Mouse (Mus musculus): ENCODE data around the gene Sfxn5. TPM values are rescaled to one million over a fixed set of nuclear protein-coding genes. Genes with fewer than 3 reads are reported as not detected.

Sfxn5 gene
- polyA plus RNA-seq, 1 experiment, result 3.7 TPM

DNA sequence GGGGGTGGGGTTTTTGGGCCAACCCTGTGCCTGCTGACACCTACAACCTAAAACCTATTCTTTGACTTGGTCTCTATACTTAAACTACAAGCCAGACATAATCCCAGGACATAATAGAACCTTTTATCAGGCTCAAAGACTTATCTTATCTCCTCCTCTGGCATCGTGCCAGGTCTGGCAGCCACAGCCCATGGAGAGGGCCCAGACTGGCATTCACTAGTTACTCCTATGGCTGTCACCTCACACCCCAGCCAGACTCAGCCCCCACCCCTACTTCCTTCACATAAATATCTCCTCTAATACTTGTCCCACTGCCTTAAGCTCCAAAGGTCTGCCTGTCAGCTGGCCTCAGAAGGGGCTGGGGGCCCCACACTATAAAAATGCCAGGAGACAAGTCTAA is 33.2 kb upstream of the Sfxn5 start:
- Histone ChIP-seq H3K4me1 (replicated peaks; ENCODE audit: control insufficient read depth, insufficient read depth, low read length) (peaks cover 3% of the 10 kb centered on the region; the same call in 1 of the 2 replicates), H3K27ac (ENCODE audit: control insufficient read depth, insufficient read depth, low read length) (no peak overlapping the region), H3K27me3 (ENCODE audit: control insufficient read depth, insufficient read depth, low read length) (no peaks in the 10 kb centered on the region), H3K36me3 (ENCODE audit: control insufficient read depth, insufficient read depth, low read length) (no peaks in the 10 kb centered on the region), H3K4me3 (ENCODE audit: control insufficient read depth, insufficient read depth, low read length) (no peak overlapping the region)
- DNase-seq, result no peak
- TF ChIP-seq POLR2A (IDR thresholded peaks at IDR 0.05; ENCODE audit: control insufficient read depth, extremely low read depth, insufficient read depth, low read length, poor library complexity), result no peak
- 65% methylated on average over 1 of the region's 1 CpGs for WGBS

DNA sequence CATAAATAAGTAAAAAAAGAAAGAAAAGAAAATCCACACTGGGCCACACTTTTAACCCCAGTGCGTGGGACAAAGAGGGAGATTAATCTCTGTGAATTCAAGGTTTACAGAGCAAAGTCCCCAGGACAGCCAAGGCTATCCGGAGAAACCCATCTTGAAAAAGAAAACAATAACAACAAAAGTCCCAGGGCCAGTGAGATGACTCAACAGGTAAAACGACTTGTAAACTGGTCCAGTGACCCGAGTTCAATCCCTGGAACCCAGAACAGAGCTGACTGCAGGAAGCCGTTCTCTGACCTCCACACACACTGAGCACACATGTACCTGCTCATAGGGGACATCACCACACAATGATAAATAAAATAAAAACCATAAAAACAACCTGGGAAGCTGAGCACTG is 31.2 kb upstream of the Sfxn5 start:
- Histone ChIP-seq H3K27ac (ENCODE audit: control insufficient read depth, insufficient read depth, low read length) (no peak overlapping the region), H3K4me1 (replicated peaks; ENCODE audit: control insufficient read depth, insufficient read depth, low read length) (peaks cover 3% of the 10 kb centered on the region; the same call in 1 of the 2 replicates), H3K4me3 (ENCODE audit: control insufficient read depth, insufficient read depth, low read length) (no peak overlapping the region), H3K36me3 (ENCODE audit: control insufficient read depth, insufficient read depth, low read length) (no peaks in the 10 kb centered on the region), H3K27me3 (ENCODE audit: control insufficient read depth, insufficient read depth, low read length) (no peaks in the 10 kb centered on the region)
- WGBS, result 90% methylated on average over 5 of the region's 5 CpGs
- no peak for TF ChIP-seq POLR2A (IDR thresholded peaks at IDR 0.05; ENCODE audit: control insufficient read depth, extremely low read depth, insufficient read depth, low read length, poor library complexity)
- no peak for TF ChIP-seq CTCF (IDR thresholded peaks at IDR 0.05; ENCODE audit: borderline replicate concordance, control insufficient read depth, extremely low read depth, insufficient read depth, low read length, poor library complexity)
- no peak for DNase-seq

GRCm38 (mm10) chr6:85363906-85364260 is 30.7 kb upstream of the Sfxn5 start:
- WGBS, result 89% methylated on average over 4 of the region's 4 CpGs
- H3K27ac ChIP-seq (ENCODE audit: control insufficient read depth, insufficient read depth, low read length), result no peak overlapping the region
- H3K4me3 ChIP-seq (ENCODE audit: control insufficient read depth, insufficient read depth, low read length), result no peak overlapping the region
- TF ChIP-seq CTCF (IDR thresholded peaks at IDR 0.05; ENCODE audit: borderline replicate concordance, control insufficient read depth, extremely low read depth, insufficient read depth, low read length, poor library complexity) (no peak), POLR2A (IDR thresholded peaks at IDR 0.05; ENCODE audit: control insufficient read depth, extremely low read depth, insufficient read depth, low read length, poor library complexity) (no peak)
- 0 out of 2 replicates have a peak, but pooled peaks cover 2% of the 10 kb centered on the region for H3K4me1 ChIP-seq (replicated peaks; ENCODE audit: control insufficient read depth, insufficient read depth, low read length)
- no peaks in the 10 kb centered on the region for H3K36me3 ChIP-seq (ENCODE audit: control insufficient read depth, insufficient read depth, low read length)
- H3K27me3 ChIP-seq (ENCODE audit: control insufficient read depth, insufficient read depth, low read length), result no peaks in the 10 kb centered on the region
- DNase-seq, result no peak

- Histone ChIP-seq H3K4me3 (ENCODE audit: control insufficient read depth, insufficient read depth, low read length) (no peak overlapping the region), H3K27me3 (ENCODE audit: control insufficient read depth, insufficient read depth, low read length) (no peaks in the 10 kb centered on the region), H3K27ac (ENCODE audit: control insufficient read depth, insufficient read depth, low read length) (no peak overlapping the region), H3K36me3 (ENCODE audit: control insufficient read depth, insufficient read depth, low read length) (no peaks in the 10 kb centered on the region), H3K4me1 (replicated peaks; ENCODE audit: control insufficient read depth, insufficient read depth, low read length) (no peaks in the 10 kb centered on the region)
- 96% methylated on average over 5 of the region's 5 CpGs for WGBS
- DNase-seq, result no peak
- TF ChIP-seq POLR2A (IDR thresholded peaks at IDR 0.05; ENCODE audit: control insufficient read depth, extremely low read depth, insufficient read depth, low read length, poor library complexity) (no peak), CTCF (IDR thresholded peaks at IDR 0.05; ENCODE audit: borderline replicate concordance, control insufficient read depth, extremely low read depth, insufficient read depth, low read length, poor library complexity) (no peak)
Measured at GRCm38 (mm10) chr6:85363231-85363905, 30.1 kb upstream of the Sfxn5 start.

- H3K4me1 ChIP-seq (replicated peaks; ENCODE audit: control insufficient read depth, insufficient read depth, low read length), result no peaks in the 10 kb centered on the region
- no peaks in the 10 kb centered on the region for H3K36me3 ChIP-seq (ENCODE audit: control insufficient read depth, insufficient read depth, low read length)
- DNase-seq, result no peak
- TF ChIP-seq POLR2A (IDR thresholded peaks at IDR 0.05; ENCODE audit: control insufficient read depth, extremely low read depth, insufficient read depth, low read length, poor library complexity) (no peak), CTCF (IDR thresholded peaks at IDR 0.05; ENCODE audit: borderline replicate concordance, control insufficient read depth, extremely low read depth, insufficient read depth, low read length, poor library complexity) (no peak)
- H3K4me3 ChIP-seq (ENCODE audit: control insufficient read depth, insufficient read depth, low read length), result no peak overlapping the region
- WGBS, result 92% methylated on average over 5 of the region's 5 CpGs
- no peaks in the 10 kb centered on the region for H3K27me3 ChIP-seq (ENCODE audit: control insufficient read depth, insufficient read depth, low read length)
- H3K27ac ChIP-seq (ENCODE audit: control insufficient read depth, insufficient read depth, low read length), result no peak overlapping the region
Measured at GRCm38 (mm10) chr6:85362610-85363009, 29.4 kb upstream of the Sfxn5 start.

DNA sequence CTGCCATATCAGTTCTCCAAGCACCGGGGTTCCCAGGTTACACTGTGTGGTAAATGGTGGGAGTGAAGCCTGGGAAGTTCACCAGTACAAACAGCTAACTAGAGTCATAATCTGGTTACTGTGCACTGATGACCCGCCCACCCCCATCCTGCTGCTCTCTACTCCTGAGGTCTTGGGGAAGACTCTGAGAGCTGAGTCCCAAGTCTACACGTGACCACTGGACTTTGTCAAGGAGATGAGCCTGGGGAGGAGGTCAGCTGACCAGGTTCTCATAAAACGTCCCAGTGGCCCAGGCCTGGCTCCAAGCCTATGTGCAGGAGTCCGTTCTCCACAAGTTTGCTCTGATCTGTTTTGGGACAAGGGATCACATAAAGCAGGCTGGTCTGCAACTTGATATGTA is 27.1 kb upstream of the Sfxn5 start:
- H3K36me3 ChIP-seq (ENCODE audit: control insufficient read depth, insufficient read depth, low read length), result no peaks in the 10 kb centered on the region
- H3K27ac ChIP-seq (ENCODE audit: control insufficient read depth, insufficient read depth, low read length), result no peak overlapping the region
- no peaks in the 10 kb centered on the region for H3K4me1 ChIP-seq (replicated peaks; ENCODE audit: control insufficient read depth, insufficient read depth, low read length)
- TF ChIP-seq CTCF (IDR thresholded peaks at IDR 0.05; ENCODE audit: borderline replicate concordance, control insufficient read depth, extremely low read depth, insufficient read depth, low read length, poor library complexity) (no peak), POLR2A (IDR thresholded peaks at IDR 0.05; ENCODE audit: control insufficient read depth, extremely low read depth, insufficient read depth, low read length, poor library complexity) (no peak)
- H3K4me3 ChIP-seq (ENCODE audit: control insufficient read depth, insufficient read depth, low read length), result no peak overlapping the region
- H3K27me3 ChIP-seq (ENCODE audit: control insufficient read depth, insufficient read depth, low read length), result no peaks in the 10 kb centered on the region
- no peak for DNase-seq
- WGBS, result 91% methylated on average over 5 of the region's 5 CpGs

- no peaks in the 10 kb centered on the region for H3K4me1 ChIP-seq (replicated peaks; ENCODE audit: control insufficient read depth, insufficient read depth, low read length)
- DNase-seq, result no peak
- H3K27ac ChIP-seq (ENCODE audit: control insufficient read depth, insufficient read depth, low read length), result no peak overlapping the region
- TF ChIP-seq POLR2A (IDR thresholded peaks at IDR 0.05; ENCODE audit: control insufficient read depth, extremely low read depth, insufficient read depth, low read length, poor library complexity) (no peak), CTCF (IDR thresholded peaks at IDR 0.05; ENCODE audit: borderline replicate concordance, control insufficient read depth, extremely low read depth, insufficient read depth, low read length, poor library complexity) (no peak)
- no peaks in the 10 kb centered on the region for H3K27me3 ChIP-seq (ENCODE audit: control insufficient read depth, insufficient read depth, low read length)
- no peaks in the 10 kb centered on the region for H3K36me3 ChIP-seq (ENCODE audit: control insufficient read depth, insufficient read depth, low read length)
- WGBS, result 91% methylated on average over 1 of the region's 1 CpGs
- no peak overlapping the region for H3K4me3 ChIP-seq (ENCODE audit: control insufficient read depth, insufficient read depth, low read length)
Measured at GRCm38 (mm10) chr6:85358877-85359276, 25.7 kb upstream of the Sfxn5 start.

Data from thymus, adult 2 months (tissue).